Mouse (Mus musculus) ES-Bruce4 (cell line): ENCODE measurements around the gene Bahd1. TPM values are rescaled to one million over a fixed set of nuclear protein-coding genes. Genes with fewer than 3 reads are reported as not detected.

Experiments used
- H3K27ac ChIP-seq: 2 replicates; pipeline ENCODE4 v1.5.1; 2012; ENCODE audit warnings: low read length, inconsistent platforms; ENCODE audit not compliant: insufficient read depth
- H3K27me3 ChIP-seq: 2 replicates; pipeline ENCODE4 v1.6.1; 2012; ENCODE audit warnings: mild to moderate bottlenecking, low read length, inconsistent platforms; ENCODE audit not compliant: control insufficient read depth, poor library complexity, insufficient read depth, severe bottlenecking
- H3K36me3 ChIP-seq: 2 replicates; pipeline ENCODE4 v1.6.1; 2012; ENCODE audit warnings: inconsistent platforms, mild to moderate bottlenecking, low read length, moderate library complexity; ENCODE audit not compliant: control insufficient read depth, poor library complexity, insufficient read depth, severe bottlenecking
- H3K4me1 ChIP-seq: one replicate; pipeline ENCODE4 v1.8.1; 2011; ENCODE audit warnings: low read length; ENCODE audit not compliant: control insufficient read depth, insufficient read depth
- H3K4me3 ChIP-seq: 2 replicates; pipeline ENCODE4 v1.5.1; 2011; ENCODE audit warnings: low read depth, mild to moderate bottlenecking, low read length
- H3K9ac ChIP-seq: 2 replicates; pipeline ENCODE4 v1.6.1; 2012; ENCODE audit warnings: low read depth, mild to moderate bottlenecking, inconsistent platforms; ENCODE audit not compliant: poor library complexity, severe bottlenecking
- H3K9me3 ChIP-seq: replicated peaks from 2 replicates; pipeline ENCODE4 v1.6.1; 2012; ENCODE audit warnings: mild to moderate bottlenecking, low read length, inconsistent platforms; ENCODE audit not compliant: control insufficient read depth, poor library complexity, insufficient read depth, severe bottlenecking
- CTCF ChIP-seq: IDR thresholded peaks from one replicate; pipeline ENCODE4 v1.8.1; 2011; ENCODE audit warnings: low read depth, low read length
- EP300 ChIP-seq: IDR thresholded peaks from 2 replicates; pipeline ENCODE4 v1.6.1; 2011; ENCODE audit warnings: low read depth, low read length; ENCODE audit not compliant: insufficient read depth
- POLR2A ChIP-seq: IDR thresholded peaks from one replicate; pipeline ENCODE4 v1.8.1; 2011; ENCODE audit warnings: low read length; ENCODE audit not compliant: insufficient read depth
- polyA plus RNA-seq: library from polyadenylated mRNA; stranded (reverse); fragments of >200 nt; gene quantifications from 2 replicates; pipeline ENCODE4 v1.2.4, GENCODE M21; 2011; ENCODE audit warnings: low read depth; ENCODE audit not compliant: missing spikeins, insufficient read depth, insufficient read length

Gene Bahd1
- polyA plus RNA-seq, 1 experiment = 12.2 TPM

- H3K36me3 ChIP-seq = no peaks in the 10 kb centered on the region
- H3K9me3 ChIP-seq = no peaks in the 10 kb centered on the region
- no peak overlapping the region for H3K4me3 ChIP-seq
- no peak for TF ChIP-seq EP300
- TF ChIP-seq POLR2A = no peak
- TF ChIP-seq CTCF = no peak
- no peak overlapping the region for H3K27ac ChIP-seq
- H3K9ac ChIP-seq = no peak overlapping the region
- H3K27me3 ChIP-seq = no peaks in the 10 kb centered on the region
- H3K4me1 ChIP-seq = no peaks in the 10 kb centered on the region
Measured at GRCm38 (mm10) chr2:118873018-118873417, 27.2 kb upstream of the Bahd1 start.

GRCm38 (mm10) chr2:118873890-118874430 lies 26.2 kb upstream of the Bahd1 start:
- Histone ChIP-seq H3K36me3 (no peaks in the 10 kb centered on the region), H3K9me3 (no peaks in the 10 kb centered on the region), H3K27ac (no peak overlapping the region), H3K4me3 (no peak overlapping the region), H3K9ac (no peak overlapping the region), H3K27me3 (no peaks in the 10 kb centered on the region), H3K4me1 (no peaks in the 10 kb centered on the region)
- TF ChIP-seq CTCF (no peak), POLR2A (no peak), EP300 (no peak)

- H3K27me3 ChIP-seq = no peaks in the 10 kb centered on the region
- no peak overlapping the region for H3K9ac ChIP-seq
- H3K4me3 ChIP-seq = no peak overlapping the region
- no peaks in the 10 kb centered on the region for H3K4me1 ChIP-seq
- no peak overlapping the region for H3K27ac ChIP-seq
- TF ChIP-seq EP300 (no peak), CTCF (no peak), POLR2A (no peak)
- no peaks in the 10 kb centered on the region for H3K9me3 ChIP-seq
- no peaks in the 10 kb centered on the region for H3K36me3 ChIP-seq
Measured at GRCm38 (mm10) chr2:118875316-118875715, 24.9 kb upstream of the Bahd1 start.

GRCm38 (mm10) chr2:118876453-118876852 lies 23.7 kb upstream of the Bahd1 start:
- H3K4me1 ChIP-seq = no peaks in the 10 kb centered on the region
- no peaks in the 10 kb centered on the region for H3K36me3 ChIP-seq
- no peaks in the 10 kb centered on the region for H3K27me3 ChIP-seq
- H3K9me3 ChIP-seq = no peaks in the 10 kb centered on the region
- no peak overlapping the region for H3K27ac ChIP-seq
- TF ChIP-seq POLR2A = no peak
- TF ChIP-seq EP300 = no peak
- TF ChIP-seq CTCF = no peak
- no peak overlapping the region for H3K4me3 ChIP-seq
- H3K9ac ChIP-seq = no peak overlapping the region

GRCm38 (mm10) chr2:118881019-118881418 lies 19.2 kb upstream of the Bahd1 start:
- Histone ChIP-seq H3K27me3 (no peaks in the 10 kb centered on the region), H3K9me3 (no peaks in the 10 kb centered on the region), H3K27ac (no peak overlapping the region), H3K9ac (no peak overlapping the region), H3K36me3 (no peaks in the 10 kb centered on the region), H3K4me3 (no peak overlapping the region), H3K4me1 (no peaks in the 10 kb centered on the region)
- TF ChIP-seq CTCF = no peak
- no peak for TF ChIP-seq EP300

- Histone ChIP-seq H3K27ac (no peak overlapping the region), H3K36me3 (no peaks in the 10 kb centered on the region), H3K27me3 (no peaks in the 10 kb centered on the region), H3K9ac (no peak overlapping the region), H3K9me3 (no peaks in the 10 kb centered on the region), H3K4me1 (no peaks in the 10 kb centered on the region), H3K4me3 (no peak overlapping the region)
- TF ChIP-seq EP300 (no peak), POLR2A (no peak), CTCF (no peak)
Measured at GRCm38 (mm10) chr2:118881956-118882355, 18.2 kb upstream of the Bahd1 start.
